Mouse (Mus musculus): ENCODE data around the gene Cabin1. TPM values are rescaled to one million over a fixed set of nuclear protein-coding genes. Genes with fewer than 3 reads are reported as not detected.

Cabin1 gene
- total RNA-seq, 2 experiments from 2014 or later = 49.4 to 58.5 TPM

Other genes starting within 250 kb of the Cabin1 start
- gene Snrpd3, start 246.8 kb downstream of the Cabin1 start, total RNA-seq (2021) = 100 to 1,000 TPM; 114 to 124 TPM
- gene Gucd1, start 246.4 kb downstream of the Cabin1 start, total RNA-seq (2021) = 10 to 100 TPM; 42.4 to 44.6 TPM
- gene Lrrc75b, start 204.0 kb downstream of the Cabin1 start, total RNA-seq (2021) = 1 to 10 TPM; 1.8 to 4.0 TPM
- gene Ggt1, start 202.7 kb downstream of the Cabin1 start, total RNA-seq (2021) = 10 to 100 TPM in 1 of 2 experiments, 1 to 10 TPM in 1; 1.2 to 39.0 TPM
- gene Ggt5, start 175.0 kb downstream of the Cabin1 start, total RNA-seq (2021) = 10 to 100 TPM; 11.2 to 14.0 TPM
- 10 to 100 TPM in 1 of 2 experiments, 1 to 10 TPM in 1; 7.4 to 17.2 TPM for gene Susd2, start 120.3 kb downstream of the Cabin1 start, total RNA-seq (2021)
- gene Ddt, start 9.1 kb upstream of the Cabin1 start, total RNA-seq (2021) = 10 to 100 TPM; 57.0 to 67.9 TPM
- under 1 TPM in 1 of 2 experiments, not detected in 1; 0.82 TPM for gene Gm20441, start 16.6 kb upstream of the Cabin1 start, total RNA-seq (2021)
- gene Gstt3, start 17.1 kb upstream of the Cabin1 start, total RNA-seq (2021) = 10 to 100 TPM; 12.7 to 21.7 TPM
- gene Gstt1, start 34.2 kb upstream of the Cabin1 start, total RNA-seq (2021) = 10 to 100 TPM; 21.1 to 30.2 TPM
- gene Gstt4, start 58.2 kb upstream of the Cabin1 start, total RNA-seq (2021) = not detected
- 10 to 100 TPM; 33.0 to 41.5 TPM for gene Gstt2, start 73.1 kb upstream of the Cabin1 start, total RNA-seq (2021)
- 100 to 1,000 TPM; 294 to 301 TPM for gene Mif, start 95.9 kb upstream of the Cabin1 start, total RNA-seq (2021)
- gene Derl3, start 129.1 kb upstream of the Cabin1 start, total RNA-seq (2021) = 1 to 10 TPM; 3.0 to 6.0 TPM
- 10 to 100 TPM; 91.2 to 95.2 TPM for gene Smarcb1, start 157.3 kb upstream of the Cabin1 start, total RNA-seq (2021)
- 100 to 1,000 TPM; 310 to 396 TPM for gene Chchd10, start 168.8 kb upstream of the Cabin1 start, total RNA-seq (2021)
- 10 to 100 TPM; 14.7 to 19.0 TPM for gene Mmp11, start 172.2 kb upstream of the Cabin1 start, total RNA-seq (2021)
- 1 to 10 TPM in 1 of 2 experiments, under 1 TPM in 1; 0.90 to 1.8 TPM for gene Gm867, start 176.3 kb upstream of the Cabin1 start, total RNA-seq (2021)
- under 1 TPM; 0.53 to 0.71 TPM for gene Vpreb3, start 178.7 kb upstream of the Cabin1 start, total RNA-seq (2021)
- gene Gm5134, start 190.2 kb upstream of the Cabin1 start, total RNA-seq (2021) = under 1 TPM; 0.14 TPM

Data from adrenal gland, postnatal 4 days (tissue).